Mouse (Mus musculus) liver, adult (tissue): ENCODE measurements at regions not wholly inside any gene's neighbourhood (a gene's known extent, or its start where the extent isn't known, plus 50 kb on each side); places are given as distances from the start of the nearest gene placed in this dataset.
A peak's percentile ranks its signal among the peaks of the same experiment; 100 is the strongest.

Source experiments
- GATA4 ChIP-seq: IDR thresholded peaks from 2 replicates; pipeline ENCODE4 v1.6.1; 2014; ENCODE audit warnings: mild to moderate bottlenecking, low read length; ENCODE audit not compliant: insufficient replicate concordance

DNA sequence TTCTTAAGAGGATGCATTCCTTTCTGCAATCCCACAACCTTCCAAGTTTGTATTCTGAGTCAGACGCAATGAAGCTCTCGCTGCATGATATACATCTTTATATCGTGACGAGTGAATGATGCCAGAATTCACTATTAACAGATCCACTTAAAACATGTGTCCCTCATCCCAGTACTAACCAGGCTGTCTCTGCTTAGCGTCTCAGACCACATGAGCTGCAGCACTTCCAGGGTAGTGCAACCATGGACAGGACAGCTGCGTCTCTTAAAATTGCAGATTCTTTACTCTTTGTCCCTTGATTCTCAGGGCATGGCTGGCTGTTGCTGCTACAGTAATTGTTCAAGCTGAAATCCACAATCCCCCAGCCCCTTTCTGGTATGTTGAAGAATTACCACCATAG, 491.9 kb downstream of the Dcdc2c start:
- no peak for TF ChIP-seq GATA4

DNA sequence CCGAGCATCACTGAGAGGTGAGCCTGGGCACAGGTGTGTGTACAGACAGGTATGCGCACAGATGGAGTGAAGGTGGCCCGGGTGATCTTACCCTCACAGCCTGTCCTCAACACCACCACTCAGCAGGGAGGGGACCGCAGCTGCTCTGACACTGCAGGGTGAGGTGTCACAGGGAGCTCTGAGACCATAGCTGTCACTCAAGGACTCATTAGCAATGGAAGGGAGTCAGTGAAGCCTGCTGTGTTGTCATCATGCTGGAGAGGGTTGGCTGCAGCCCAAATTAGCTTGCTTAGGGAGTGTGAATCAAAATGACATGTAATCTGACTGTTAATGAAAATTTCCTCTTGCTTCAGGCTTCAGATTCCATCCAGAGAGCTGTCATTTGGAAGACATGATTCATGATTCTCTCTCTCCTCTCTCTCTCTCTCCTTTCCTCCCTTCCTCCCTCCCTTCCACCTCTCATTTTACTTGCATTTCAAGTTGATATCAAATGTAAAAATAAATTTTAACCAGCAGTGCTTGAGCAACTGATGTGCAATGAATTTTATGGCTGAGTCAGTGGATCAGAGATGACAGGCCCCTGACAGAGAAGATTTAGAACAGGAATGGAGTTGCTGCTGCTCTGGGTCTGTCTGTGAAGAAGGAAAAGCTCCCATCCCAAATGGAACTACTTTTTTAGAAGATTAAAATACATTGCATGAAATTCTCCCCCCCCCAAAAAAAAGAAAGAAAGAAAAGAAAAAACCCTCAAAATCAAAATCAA, 496.5 kb downstream of the Dcdc2c start:
- TF ChIP-seq GATA4, result no peak

DNA sequence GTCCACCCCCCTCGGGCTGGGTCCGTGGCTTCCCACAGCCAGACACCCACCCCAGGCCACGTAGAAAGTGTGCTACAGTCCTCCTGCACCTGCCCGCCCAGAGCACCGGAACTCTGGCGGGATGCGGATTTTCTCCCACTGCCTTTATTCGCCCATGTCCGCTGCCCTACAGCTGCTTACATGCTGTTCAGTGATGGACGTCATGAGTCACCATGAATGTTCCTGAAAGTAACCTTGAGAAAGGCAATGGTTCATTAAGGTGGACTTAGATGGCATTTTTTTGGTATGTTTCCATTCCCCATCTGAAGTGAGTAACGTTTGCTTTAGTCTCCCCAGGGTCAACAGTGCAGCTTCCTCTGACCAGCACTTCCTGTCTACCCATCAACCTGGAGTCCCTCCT, 497.8 kb downstream of the Dcdc2c start:
- TF ChIP-seq GATA4, result no peak

DNA sequence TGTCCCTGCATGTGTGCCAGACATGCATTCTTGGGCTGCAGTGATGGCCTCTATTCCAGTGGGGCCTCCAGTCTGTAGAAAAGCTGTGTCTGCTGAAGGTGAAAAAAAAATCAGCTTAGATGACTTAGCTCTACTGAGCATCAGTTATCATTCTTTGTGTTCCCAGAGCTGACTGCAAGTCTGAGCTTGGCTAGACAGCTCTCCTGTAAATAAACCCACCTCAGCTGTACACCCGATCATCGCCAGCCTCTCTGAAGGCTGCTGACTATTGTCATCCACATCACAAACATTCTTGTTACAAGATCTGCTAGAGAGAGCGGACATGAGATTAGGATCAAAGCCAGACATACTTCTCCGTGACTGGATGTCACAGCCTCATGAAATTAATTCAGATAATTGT, 504.2 kb downstream of the Dcdc2c start:
- no peak for TF ChIP-seq GATA4

DNA sequence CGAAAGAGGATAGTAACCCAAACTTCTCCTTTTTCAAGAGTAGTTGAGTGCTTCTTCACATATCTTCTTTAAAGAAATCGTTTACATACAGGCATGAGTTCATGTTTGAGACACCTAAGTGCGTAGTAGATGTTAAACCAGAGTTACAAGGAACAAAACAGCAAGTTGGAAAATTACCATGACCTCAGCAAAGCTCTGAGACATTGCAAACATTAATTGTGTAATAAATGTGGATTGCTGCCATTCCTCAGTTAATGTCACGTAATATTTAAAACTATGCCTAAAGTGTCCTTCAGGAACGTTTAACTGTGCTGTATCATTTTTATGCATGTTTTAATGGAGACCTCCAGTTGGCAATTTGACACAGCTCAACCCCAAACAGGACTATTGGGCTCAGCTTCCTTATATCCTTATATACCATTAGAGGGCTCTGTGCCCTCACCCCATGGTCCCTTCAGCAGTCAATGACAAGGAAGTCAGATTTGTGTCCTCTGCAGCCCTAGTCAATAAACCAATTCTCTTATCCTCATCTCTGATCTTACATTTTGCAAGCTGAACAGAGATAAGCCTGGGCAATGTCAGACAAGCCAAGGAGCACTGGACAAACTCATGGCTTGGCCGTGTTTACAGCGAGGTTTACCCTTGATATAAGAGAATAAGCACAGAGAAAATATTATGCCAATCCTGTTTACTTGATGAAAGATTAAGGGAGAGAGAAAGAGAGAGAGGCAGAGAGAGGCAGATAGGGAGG, 513.9 kb downstream of the Dcdc2c start:
- peak; percentile 79 for TF ChIP-seq GATA4

DNA sequence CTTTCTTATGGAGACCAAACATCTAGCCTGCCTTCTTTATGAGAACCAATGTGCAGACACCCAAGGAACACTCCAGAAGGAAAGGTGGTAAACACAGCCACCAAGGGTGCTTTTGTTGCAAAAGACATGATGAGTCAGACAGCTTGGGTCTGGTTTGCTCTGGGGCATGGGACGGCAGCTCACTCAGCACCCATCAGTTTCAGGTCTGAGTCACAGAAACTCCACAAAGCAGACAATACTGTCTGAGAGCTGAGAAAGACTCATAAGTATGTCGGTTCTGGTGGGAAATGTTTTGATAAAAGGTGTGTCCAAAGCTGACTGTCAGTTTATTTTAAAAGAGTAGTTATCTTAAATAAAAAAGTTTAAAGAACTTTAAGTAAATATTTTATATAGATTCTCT, 553.0 kb downstream of the Dcdc2c start:
- no peak for TF ChIP-seq GATA4

DNA sequence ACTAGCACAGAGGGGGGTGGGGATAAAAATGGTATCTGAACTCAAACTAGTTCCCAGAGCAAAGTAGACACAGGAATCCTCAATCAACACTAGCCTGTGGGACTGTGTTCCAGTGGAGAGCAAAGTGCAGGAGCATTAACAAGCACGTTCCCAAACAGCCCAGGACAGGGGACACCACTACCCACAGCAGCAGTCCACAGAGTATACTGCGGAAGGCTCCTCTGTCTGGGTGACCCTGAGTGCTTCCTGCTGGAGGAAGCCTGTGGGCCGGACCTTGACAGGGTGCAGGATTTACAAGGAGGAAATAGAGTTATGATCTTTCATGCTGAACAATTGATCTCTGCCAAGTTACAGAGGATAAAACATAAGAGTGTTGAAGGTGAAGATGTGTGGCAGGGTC, 560.0 kb downstream of the Dcdc2c start:
- TF ChIP-seq GATA4, result no peak

DNA sequence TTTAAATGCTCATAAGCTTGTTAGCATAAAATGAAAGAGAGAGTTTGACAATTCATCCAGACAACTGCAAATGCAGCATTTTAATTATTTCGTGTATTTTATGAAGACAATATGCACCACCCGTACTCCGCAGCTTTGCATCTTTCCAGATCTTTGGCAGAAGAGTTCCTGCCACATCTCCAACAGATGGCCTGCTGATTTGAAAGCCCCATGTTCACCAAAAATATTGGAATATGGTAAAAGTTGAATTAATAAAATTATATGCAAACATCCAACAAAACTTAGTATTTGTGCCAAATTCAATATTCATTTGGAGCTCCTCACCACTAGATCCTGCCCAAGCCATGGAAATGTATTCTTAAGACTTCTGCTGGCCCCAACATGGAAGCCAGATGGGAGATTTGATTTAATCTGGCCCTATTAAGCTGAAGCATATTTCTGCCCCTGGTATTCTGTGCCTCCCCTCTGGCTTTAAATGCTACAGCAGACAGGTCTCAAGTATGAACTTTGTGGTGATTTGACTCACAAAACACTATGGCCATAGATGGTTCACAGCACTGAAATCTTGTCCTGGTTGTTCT, 567.8 kb downstream of the Dcdc2c start:
- no peak for TF ChIP-seq GATA4

DNA sequence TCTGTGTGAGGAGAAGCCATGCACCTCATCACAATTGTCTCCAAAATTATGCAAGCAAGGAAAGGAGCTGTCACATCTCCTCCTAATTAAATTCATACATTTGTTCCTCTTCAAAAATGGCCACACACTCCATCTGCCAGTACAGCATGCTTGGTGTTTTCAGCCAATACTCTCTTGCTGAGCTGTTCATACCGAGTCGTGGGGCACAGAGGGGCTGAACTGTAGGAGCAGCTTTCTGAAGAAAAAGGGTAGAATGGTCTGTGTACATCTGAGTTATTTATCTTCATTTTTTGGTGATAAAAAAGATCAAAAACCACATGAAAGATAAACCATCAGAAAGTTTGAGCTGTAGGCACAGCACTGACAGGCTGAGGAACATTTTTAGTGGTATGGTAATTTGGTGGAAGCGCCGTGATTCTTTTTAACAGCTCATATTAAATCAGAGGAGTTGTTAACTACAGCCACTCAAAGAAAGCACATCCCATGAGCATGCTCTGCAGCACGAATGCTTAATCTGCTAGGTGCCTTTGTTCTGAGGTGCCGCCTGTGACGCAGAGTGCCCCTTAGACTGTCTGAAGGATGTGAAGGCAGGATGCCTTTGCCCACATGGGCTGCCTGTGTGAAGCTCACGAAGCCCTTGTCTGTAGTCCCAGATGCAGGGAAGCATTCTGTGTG, 573.8 kb downstream of the Dcdc2c start:
- no peak for TF ChIP-seq GATA4

DNA sequence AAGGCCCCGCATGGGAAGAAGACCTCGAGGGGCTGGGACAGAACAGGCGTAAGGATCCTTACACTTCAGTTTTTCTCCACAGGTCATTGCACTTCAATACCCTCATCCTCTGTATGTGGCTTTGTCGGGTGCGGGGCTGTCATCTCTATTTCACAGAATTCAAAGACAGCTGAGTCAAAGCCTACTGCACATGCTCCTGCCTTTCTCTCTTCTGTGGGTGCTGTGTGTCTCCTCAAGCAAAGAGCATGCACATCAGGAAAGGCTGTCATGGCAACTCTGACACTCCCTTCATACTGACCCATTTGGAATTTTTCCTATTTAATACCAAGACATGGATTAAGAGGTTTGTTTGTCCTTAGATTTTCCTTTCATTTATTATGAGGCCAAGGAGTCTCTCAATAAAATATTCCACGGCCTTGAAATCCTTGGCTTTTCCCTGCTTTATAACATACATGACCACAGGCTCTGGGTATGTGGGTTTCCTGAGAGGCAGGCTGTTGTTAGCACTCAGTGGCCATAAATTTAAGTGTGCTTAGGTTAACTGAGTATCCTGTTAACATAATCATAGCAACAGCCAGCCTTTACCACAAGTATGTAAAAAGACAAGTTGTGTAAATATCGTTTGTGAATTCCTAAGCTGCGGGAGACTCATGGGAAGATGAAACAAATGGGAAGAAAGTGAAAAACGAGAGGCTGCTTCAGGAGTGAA, 574.5 kb downstream of the Dcdc2c start:
- TF ChIP-seq GATA4, result no peak

DNA sequence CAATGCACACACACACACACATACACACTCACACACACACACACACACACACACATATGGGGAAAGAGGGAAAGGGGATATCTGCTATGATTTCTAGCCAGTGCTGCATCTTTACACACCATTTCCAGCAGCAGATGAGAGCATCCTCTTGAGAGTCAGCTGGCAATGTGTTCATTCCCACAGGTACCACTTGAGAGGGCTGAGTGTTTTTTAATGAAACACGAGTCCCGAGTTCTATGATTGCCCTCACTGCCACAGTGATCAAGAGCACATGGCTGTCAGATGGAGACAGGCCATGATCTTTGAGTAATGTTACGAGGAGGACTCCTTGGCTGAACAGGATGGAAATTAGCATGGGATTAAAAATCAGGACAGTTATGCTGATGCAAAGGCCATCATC, 589.3 kb downstream of the Dcdc2c start:
- TF ChIP-seq GATA4, result no peak

DNA sequence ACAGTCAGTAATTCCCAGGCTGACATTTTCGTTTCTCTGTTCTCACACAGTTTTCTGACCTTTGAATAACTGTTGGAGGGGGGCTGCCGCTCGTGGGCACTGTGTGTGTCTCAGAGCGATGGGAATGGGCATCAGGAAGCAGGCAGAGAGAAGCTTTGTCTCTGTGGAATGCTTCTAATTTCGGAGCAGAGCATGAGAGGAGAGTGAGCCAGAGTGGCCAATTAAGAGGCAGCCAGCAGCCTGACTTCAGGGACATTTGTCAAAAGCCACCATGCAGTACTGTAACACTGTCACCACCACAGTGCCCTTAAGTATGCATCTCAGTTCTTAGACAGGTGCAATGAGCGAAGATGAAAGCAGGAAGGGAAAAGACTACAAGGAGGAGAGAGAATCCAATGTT, 592.1 kb downstream of the Dcdc2c start:
- no peak for TF ChIP-seq GATA4

DNA sequence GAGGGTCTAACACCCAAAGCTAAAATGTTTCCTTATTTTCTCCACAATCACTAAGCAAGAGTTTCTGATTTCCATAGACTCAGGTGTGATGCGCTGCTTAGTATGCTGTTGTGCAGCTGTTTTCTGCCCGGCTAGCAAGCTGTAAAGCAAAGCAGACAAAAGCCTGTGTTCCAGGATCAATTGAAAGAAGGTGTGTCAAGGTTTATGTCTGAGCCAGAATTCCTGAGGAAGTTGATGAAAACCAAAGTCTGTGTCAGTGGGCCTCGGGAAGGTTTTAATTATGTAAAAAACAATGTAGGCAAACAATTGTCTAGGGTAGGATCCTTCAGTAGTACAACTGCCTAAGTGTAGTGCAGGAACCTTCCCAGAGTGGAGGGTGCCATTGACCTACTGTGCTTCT, 604.6 kb downstream of the Dcdc2c start:
- no peak for TF ChIP-seq GATA4

DNA sequence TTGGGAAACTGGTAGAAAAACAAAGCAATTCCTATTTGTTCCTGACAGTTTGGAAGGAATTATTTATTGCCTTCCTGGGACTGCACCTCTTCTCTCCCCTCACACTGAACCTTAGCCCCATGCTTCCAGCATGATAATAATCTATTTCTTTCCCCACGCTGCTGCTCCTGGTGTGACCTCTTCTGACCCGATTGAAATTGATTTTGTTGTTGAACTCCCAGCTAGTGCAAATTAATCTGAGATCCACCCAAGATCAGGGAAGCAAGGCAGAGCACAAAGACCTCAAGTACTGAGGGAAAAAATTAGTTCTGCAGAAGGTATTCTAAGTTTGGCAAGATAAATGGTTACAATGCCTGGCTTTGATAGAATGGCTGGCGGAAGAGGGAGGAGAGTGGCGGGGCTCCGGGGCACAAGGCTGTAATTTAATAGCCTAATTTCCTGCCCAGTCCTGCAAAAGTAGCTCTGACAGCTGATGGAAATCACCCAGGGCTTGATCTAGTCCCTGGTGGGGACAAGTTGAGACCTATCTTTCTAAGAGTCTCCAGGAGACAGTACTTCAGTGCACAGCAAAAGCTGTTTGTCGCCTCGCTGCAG, 604.6 kb upstream of the Sox11 start:
- peak; percentile 58; the same call in 1 of the 2 replicates for TF ChIP-seq GATA4

DNA sequence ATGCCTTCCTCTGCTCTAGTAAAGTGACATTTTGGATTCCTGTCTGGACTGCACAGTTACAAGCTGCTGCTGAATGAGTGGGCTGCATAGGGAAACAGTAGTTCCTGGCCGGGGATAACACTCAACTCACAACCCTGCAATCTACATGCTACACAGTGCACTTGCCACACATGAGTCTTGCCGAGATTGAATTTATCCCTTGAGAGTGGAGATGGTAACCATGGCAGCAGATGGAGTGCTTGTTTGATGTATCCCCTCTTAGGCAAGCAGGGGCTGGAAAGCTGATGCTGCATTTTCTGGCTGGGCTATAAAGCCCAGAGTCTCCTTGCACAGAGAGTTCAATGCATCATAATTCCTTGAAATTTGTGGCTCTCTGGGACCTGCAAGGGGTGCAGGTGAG, 603.0 kb upstream of the Sox11 start:
- TF ChIP-seq GATA4, result no peak
